Comparison of ENCODE assay signal across 8 mouse cellular contexts in the genomic region with DNA sequence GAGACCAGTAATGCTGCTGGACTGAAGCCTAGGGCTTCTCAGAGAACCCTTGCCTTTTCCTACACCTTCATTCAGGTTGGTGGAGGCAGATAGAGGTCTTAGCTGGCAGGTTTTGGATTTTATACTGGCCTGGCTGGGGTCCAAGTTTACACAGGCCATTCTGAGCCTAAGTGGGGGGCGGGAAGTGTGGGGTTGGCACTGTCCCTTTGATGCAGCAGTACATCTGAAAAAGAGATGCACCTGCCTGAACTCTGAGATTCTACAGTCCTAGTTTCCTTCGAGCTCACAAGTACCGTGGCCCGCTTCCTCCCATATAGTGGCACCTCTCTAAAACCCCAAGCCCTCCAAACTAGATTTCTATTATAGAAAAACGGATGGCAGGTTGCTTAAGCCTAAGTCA. TPM values are rescaled to one million over a fixed set of nuclear protein-coding genes. Genes with fewer than 3 reads are reported as not detected.
DNase-seq lines count a peak whose midpoint lies in the region; ATAC-seq lines count a peak whose summit lies in the region.

No protein-coding gene starts in this region.

- peak; percentile 25 for DNase-seq in cerebellum, adult 11-12 months
- DNase-seq in cerebellum, adult 9-11 months, result no peak
- DNase-seq in lung, adult 18-20 months, result no peak
- DNase-seq in thymus, postnatal 14 days, result peak; percentile 79
- DNase-seq in left cerebral cortex, adult 9 months (ENCODE audit: low spot score in 2 of 2), result no peak
- DNase-seq in frontal cortex, adult 2 months (ENCODE audit: extremely low spot score in 1 of 2, low spot score in 1 of 2), result no peak

- peaks cover 32% of the 10 kb centered on the region for H3K4me1 ChIP-seq in lung, embryonic 16.5 days (replicated peaks; ENCODE audit: control insufficient read depth, insufficient read depth, low read length)
- peaks cover 38% of the 10 kb centered on the region for H3K4me1 ChIP-seq in liver, embryonic 15.5 days (replicated peaks)

- H3K36me3 ChIP-seq in lung, embryonic 16.5 days (ENCODE audit: control insufficient read depth, insufficient read depth, low read length), result no peaks in the 10 kb centered on the region
- no peaks in the 10 kb centered on the region for H3K36me3 ChIP-seq in liver, embryonic 15.5 days (replicated peaks)

- peaks cover 6% of the 10 kb centered on the region; the same call in 1 of the 2 replicates for H3K27me3 ChIP-seq in lung, embryonic 16.5 days (ENCODE audit: control insufficient read depth, insufficient read depth, low read depth, low read length)
- H3K27me3 ChIP-seq in liver, embryonic 15.5 days, result peaks cover 59% of the 10 kb centered on the region

- H3K27ac ChIP-seq in lung, embryonic 16.5 days (ENCODE audit: low read length), result peak overlapping the region; percentile 5; the same call in 1 of the 2 replicates
- no peak overlapping the region for H3K27ac ChIP-seq in liver, embryonic 15.5 days (replicated peaks)

- WGBS in lung, embryonic 16.5 days, result 39% methylated on average over 5 of the region's 5 CpGs
- 41% methylated on average over 5 of the region's 5 CpGs for WGBS in liver, embryonic 15.5 days (ENCODE audit: insufficient replicate concordance)

- ATAC-seq in lung, embryonic 16.5 days (ENCODE audit: low read depth), result no peak
- no peak for ATAC-seq in liver, embryonic 15.5 days (ENCODE audit: insufficient read depth)

- H3K9ac ChIP-seq in lung, embryonic 16.5 days (ENCODE audit: low read length), result no peak overlapping the region
- no peak overlapping the region for H3K9ac ChIP-seq in liver, embryonic 15.5 days

- H3K9me3 ChIP-seq in lung, embryonic 16.5 days (ENCODE audit: control insufficient read depth, low read length), result no peaks in the 10 kb centered on the region
- H3K9me3 ChIP-seq in liver, embryonic 15.5 days (replicated peaks), result no peaks in the 10 kb centered on the region

- H3K4me3 ChIP-seq in lung, embryonic 16.5 days (ENCODE audit: low read length), result no peak overlapping the region
- H3K4me3 ChIP-seq in liver, embryonic 15.5 days (replicated peaks), result peak overlapping the region; percentile 62

- H3K4me2 ChIP-seq in lung, embryonic 16.5 days (ENCODE audit: low read depth, low read length), result peak overlapping the region; percentile 98; the same call in 1 of the 2 replicates
- peak overlapping the region; percentile 88 for H3K4me2 ChIP-seq in liver, embryonic 15.5 days

RNA-seq across cellular contexts. Expression of gene Impdh1, which starts 1.4 kb away (rescaled TPM):
- 42.7 and 45.7 TPM in 2 replicates for polyA plus RNA-seq in lung, embryonic 16.5 days (2015; fragmentation: Nextera tagmentation; extraction: Ambion mirVana)
- 8.0 and 10.6 TPM in 2 replicates for polyA plus RNA-seq in liver, embryonic 15.5 days (2015; fragmentation: Nextera tagmentation; extraction: Ambion mirVana)
- 58.2 and 64.1 TPM in 2 replicates for polyA plus RNA-seq in frontal cortex, adult 2 months (2012; rRNA removed)

RNA-seq across cellular contexts. Expression of gene Prrt4, which starts 35.4 kb away (rescaled TPM):
- polyA plus RNA-seq in lung, embryonic 16.5 days (2015; fragmentation: Nextera tagmentation; extraction: Ambion mirVana), result 0.28 and 0.30 TPM in 2 replicates
- 0.02 and 0.06 TPM in 2 replicates for polyA plus RNA-seq in liver, embryonic 15.5 days (2015; fragmentation: Nextera tagmentation; extraction: Ambion mirVana)
- 3.7 and 4.3 TPM in 2 replicates for polyA plus RNA-seq in frontal cortex, adult 2 months (2012; rRNA removed)

RNA-seq across cellular contexts. Expression of gene Rbm28, which starts 50.0 kb away (rescaled TPM):
- polyA plus RNA-seq in lung, embryonic 16.5 days (2015; fragmentation: Nextera tagmentation; extraction: Ambion mirVana), result 32.9 and 33.5 TPM in 2 replicates
- polyA plus RNA-seq in liver, embryonic 15.5 days (2015; fragmentation: Nextera tagmentation; extraction: Ambion mirVana), result 8.5 and 9.4 TPM in 2 replicates
- 57.3 and 58.3 TPM in 2 replicates for polyA plus RNA-seq in frontal cortex, adult 2 months (2012; rRNA removed)

RNA-seq across cellular contexts. Expression of gene Hilpda, which starts 57.5 kb away (rescaled TPM):
- polyA plus RNA-seq in lung, embryonic 16.5 days (2015; fragmentation: Nextera tagmentation; extraction: Ambion mirVana), result 41.7 and 44.2 TPM in 2 replicates
- polyA plus RNA-seq in liver, embryonic 15.5 days (2015; fragmentation: Nextera tagmentation; extraction: Ambion mirVana), result 23.4 and 25.0 TPM in 2 replicates
- 8.7 and 10.6 TPM in 2 replicates for polyA plus RNA-seq in frontal cortex, adult 2 months (2012; rRNA removed)

Comparison
In these comparisons a context has a peak if more than half of its experiments do, and no peak if none do; other contexts are left out.
1. DNase-seq: peak in cerebellum, adult 11-12 months (single experiment) and thymus, postnatal 14 days (single experiment); none in cerebellum, adult 9-11 months (single experiment), lung, adult 18-20 months (0 of 2), left cerebral cortex, adult 9 months (0 of 2) and frontal cortex, adult 2 months (0 of 2).